Mouse (Mus musculus) ES-Bruce4 (cell line): ENCODE results near the gene Spata16.

Experiments used
- CTCF ChIP-seq: IDR thresholded peaks from one replicate; pipeline ENCODE4 v1.8.1; 2011; ENCODE audit warnings: low read depth, low read length
- EP300 ChIP-seq: IDR thresholded peaks from 2 replicates; pipeline ENCODE4 v1.6.1; 2011; ENCODE audit warnings: low read depth, low read length; ENCODE audit not compliant: insufficient read depth

- TF ChIP-seq CTCF (no peak), EP300 (no peak)
Observed at GRCm38 (mm10) chr3:26795851-26796538, 158.6 kb downstream of the Spata16 start.
